9 mouse cellular contexts compared by ENCODE assay signal in the genomic region with DNA sequence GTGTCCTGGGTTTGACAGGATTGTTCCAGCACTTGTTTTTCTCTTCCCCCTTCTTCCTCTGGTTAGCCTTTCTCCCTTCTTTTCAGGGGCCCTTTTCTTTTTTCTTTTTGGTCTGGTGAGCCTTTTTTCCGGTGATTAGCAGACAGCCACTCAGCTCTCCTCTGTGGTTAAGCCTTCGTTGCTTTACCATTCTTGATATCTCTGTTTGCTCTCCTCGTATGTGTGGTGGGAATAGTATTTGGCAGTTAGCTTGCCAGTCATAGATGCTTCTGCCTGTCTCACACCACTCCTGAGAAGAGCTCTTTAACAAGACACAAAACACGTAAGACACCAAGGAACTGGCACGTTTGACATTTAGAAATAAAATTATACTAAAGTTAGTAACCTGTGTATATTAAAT. TPM values are rescaled to one million over a fixed set of nuclear protein-coding genes. Genes with fewer than 3 reads are reported as not detected.
DNase-seq lines count a peak whose midpoint lies in the region; ATAC-seq and TF ChIP-seq lines count a peak whose summit lies in the region.
"Had no signal": no experiment of that assay in that cellular context is flagged by ENCODE, and none has a peak within 500 bp of the region (broad histone marks: within the 10 kb centered on the region; RNA-seq: fewer than 3 reads in every experiment).

No protein-coding gene starts in this region.

- no peak for DNase-seq in left cerebral cortex, adult 2 months (ENCODE audit: extremely low spot score in 1 of 2, low spot score in 2 of 2)
- DNase-seq in left cerebral cortex, adult 8-10 months (ENCODE audit: low spot score in 2 of 2): no peak
- DNase-seq in limb, embryonic 10.5 days (ENCODE audit: low spot score): no peak
- no peak for DNase-seq in ovary, postnatal 14 days (ENCODE audit: low spot score)
- no peak for DNase-seq in urinary bladder, adult 18-20 months (ENCODE audit: low spot score in 2 of 2)
- DNase-seq in cerebellum, adult 8-10 months: no peak

- ATAC-seq in embryonic facial prominence, embryonic 15.5 days (ENCODE audit: insufficient number of reproducible peaks, low FRiP score, low TSS enrichment, low read depth): no peak
- no peak for ATAC-seq in neural tube, embryonic 13.5 days (ENCODE audit: low read depth)

- peak overlapping the region; percentile 95 for H3K27ac ChIP-seq in left cerebral cortex, adult 2 months
- peak overlapping the region; percentile 60 for H3K27ac ChIP-seq in embryonic facial prominence, embryonic 15.5 days (replicated peaks)
- no peak overlapping the region for H3K27ac ChIP-seq in limb, embryonic 10.5 days
- H3K27ac ChIP-seq in neural tube, embryonic 13.5 days (replicated peaks): peak overlapping the region; percentile 98

- H3K27me3 ChIP-seq in embryonic facial prominence, embryonic 15.5 days: no peaks in the 10 kb centered on the region
- no peaks in the 10 kb centered on the region for H3K27me3 ChIP-seq in limb, embryonic 10.5 days (ENCODE audit: low read depth, poor library complexity, severe bottlenecking)
- no peaks in the 10 kb centered on the region for H3K27me3 ChIP-seq in neural tube, embryonic 13.5 days
- H3K27me3 ChIP-seq: Patski had no signal

- 53% methylated on average over 5 of the region's 5 CpGs for WGBS in embryonic facial prominence, embryonic 15.5 days
- 76% methylated on average over 5 of the region's 5 CpGs for WGBS in limb, embryonic 10.5 days
- 57% methylated on average over 5 of the region's 5 CpGs for WGBS in neural tube, embryonic 13.5 days

- peak overlapping the region; percentile 65 for H3K4me2 ChIP-seq in embryonic facial prominence, embryonic 15.5 days (replicated peaks)
- peak overlapping the region; percentile 69 for H3K4me2 ChIP-seq in neural tube, embryonic 13.5 days

- TF ChIP-seq CTCF in left cerebral cortex, adult 2 months (IDR thresholded peaks at IDR 0.05): no peak

- H3K36me3 ChIP-seq in embryonic facial prominence, embryonic 15.5 days: no peaks in the 10 kb centered on the region
- H3K36me3 ChIP-seq in limb, embryonic 10.5 days: no peaks in the 10 kb centered on the region
- no peaks in the 10 kb centered on the region for H3K36me3 ChIP-seq in neural tube, embryonic 13.5 days

- intact Hi-C loops in left cerebral cortex, adult 2 months (cut with DNase I): no loop called here

- no peaks in the 10 kb centered on the region for H3K9me3 ChIP-seq in embryonic facial prominence, embryonic 15.5 days (replicated peaks)
- H3K9me3 ChIP-seq in limb, embryonic 10.5 days (replicated peaks): no peaks in the 10 kb centered on the region
- no peaks in the 10 kb centered on the region for H3K9me3 ChIP-seq in neural tube, embryonic 13.5 days

- peaks cover 11% of the 10 kb centered on the region; the same call in 1 of the 2 replicates for H3K4me1 ChIP-seq in embryonic facial prominence, embryonic 15.5 days
- peaks cover 6% of the 10 kb centered on the region for H3K4me1 ChIP-seq in limb, embryonic 10.5 days
- peaks cover 17% of the 10 kb centered on the region for H3K4me1 ChIP-seq in neural tube, embryonic 13.5 days (replicated peaks)

- H3K4me3 ChIP-seq in left cerebral cortex, adult 2 months: peak overlapping the region; percentile 67
- peak overlapping the region; percentile 77; the same call in 1 of the 2 replicates for H3K4me3 ChIP-seq in embryonic facial prominence, embryonic 15.5 days (replicated peaks)
- H3K4me3 ChIP-seq in limb, embryonic 10.5 days: peak overlapping the region; percentile 76
- H3K4me3 ChIP-seq in neural tube, embryonic 13.5 days: peak overlapping the region; percentile 68

- H3K9ac ChIP-seq in embryonic facial prominence, embryonic 15.5 days: no peak overlapping the region
- H3K9ac ChIP-seq in neural tube, embryonic 13.5 days: peak overlapping the region; percentile 88; the same call in 1 of the 2 replicates

RNA-seq across cellular contexts. Expression of a gene that starts 20.8 kb away (rescaled TPM):
- 1 to 10 TPM; 8.9 to 9.8 TPM for total RNA-seq in left cerebral cortex, adult 2 months (2021)
- 1 to 10 TPM; 8.1 to 9.3 (median 8.6) TPM for total RNA-seq in left cerebral cortex, adult 8-10 months (2022)
- 12.2 and 12.7 TPM in 2 replicates for polyA plus RNA-seq in embryonic facial prominence, embryonic 15.5 days (2015; fragmentation: Nextera tagmentation; extraction: Ambion mirVana)
- 16.9 and 17.1 TPM in 2 replicates for polyA plus RNA-seq in limb, embryonic 10.5 days (2016; fragmentation: Nextera tagmentation; extraction: Ambion mirVana)
- 9.5 and 10.3 TPM in 2 replicates for polyA plus RNA-seq in neural tube, embryonic 13.5 days (2015; fragmentation: Nextera tagmentation; extraction: Ambion mirVana)

RNA-seq across cellular contexts. Expression of a gene that starts 21.2 kb away (rescaled TPM):
- total RNA-seq in left cerebral cortex, adult 2 months (2021): not detected
- total RNA-seq in left cerebral cortex, adult 8-10 months (2022): under 1 TPM in 2 of 4 experiments, not detected in 2; 0.09 to 0.13 TPM
- polyA plus RNA-seq in embryonic facial prominence, embryonic 15.5 days (2015; fragmentation: Nextera tagmentation; extraction: Ambion mirVana): 0.04 TPM in 1 of 2 replicates, not detected in the other
- polyA plus RNA-seq in limb, embryonic 10.5 days (2016; fragmentation: Nextera tagmentation; extraction: Ambion mirVana): 0.08 and 0.10 TPM in 2 replicates
- polyA plus RNA-seq in neural tube, embryonic 13.5 days (2015; fragmentation: Nextera tagmentation; extraction: Ambion mirVana): 0.07 TPM in 1 of 2 replicates, not detected in the other

RNA-seq across cellular contexts. Expression of a gene that starts 44.2 kb away (rescaled TPM):
- total RNA-seq in left cerebral cortex, adult 2 months (2021): 1 to 10 TPM in 1 of 2 experiments, under 1 TPM in 1; 0.65 to 1.4 TPM
- total RNA-seq in left cerebral cortex, adult 8-10 months (2022): 1 to 10 TPM in 2 of 4 experiments, under 1 TPM in 2; 0.63 to 1.1 (median 0.99) TPM
- 0.55 and 0.65 TPM in 2 replicates for polyA plus RNA-seq in embryonic facial prominence, embryonic 15.5 days (2015; fragmentation: Nextera tagmentation; extraction: Ambion mirVana)
- polyA plus RNA-seq in limb, embryonic 10.5 days (2016; fragmentation: Nextera tagmentation; extraction: Ambion mirVana): 0.99 and 1.9 TPM in 2 replicates
- polyA plus RNA-seq in neural tube, embryonic 13.5 days (2015; fragmentation: Nextera tagmentation; extraction: Ambion mirVana): 0.12 and 0.21 TPM in 2 replicates
